Mouse (Mus musculus): ENCODE results near the gene Mdm2. TPM values are rescaled to one million over a fixed set of nuclear protein-coding genes. Genes with fewer than 3 reads are reported as not detected.

The Mdm2 gene
- total and polyA plus RNA-seq, 3 experiments: 35.3 to 601 (median 42.2) TPM

DNA sequence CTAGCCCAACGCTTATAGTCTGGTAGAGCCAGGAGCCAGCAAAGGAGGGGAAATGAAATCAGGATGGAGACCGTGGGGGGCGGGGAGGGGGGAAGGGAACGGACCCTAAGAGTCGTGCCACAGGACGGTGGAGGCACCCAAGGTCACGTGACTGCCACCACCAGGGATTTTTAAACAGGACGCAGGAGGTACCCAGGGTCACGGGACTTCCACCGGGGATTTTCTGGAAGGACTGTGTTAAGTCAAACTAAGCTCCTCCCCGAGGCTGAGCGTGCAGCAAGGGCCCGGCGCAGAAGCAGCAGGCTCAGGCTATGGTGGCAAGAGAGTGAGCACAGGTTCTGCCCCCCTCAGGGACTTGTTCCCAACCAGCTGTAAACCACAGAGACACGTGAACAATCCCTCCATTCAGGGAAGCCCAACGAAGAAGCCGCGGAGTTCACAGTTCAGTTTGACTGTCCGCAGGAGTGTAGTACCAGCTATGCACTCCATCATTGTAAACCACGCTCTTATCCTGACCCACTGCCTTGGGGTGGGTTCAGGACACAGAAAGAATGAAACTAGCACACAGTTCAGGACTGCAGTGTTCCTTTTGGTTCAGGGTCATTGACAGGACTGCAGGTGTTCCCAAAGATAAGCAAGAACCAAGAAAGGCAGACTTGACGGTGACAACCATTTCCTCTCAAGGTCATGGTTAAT, 70.5 kb downstream of the Mdm2 start:
- Histone ChIP-seq H3K4me1 (ENCODE audit: control insufficient read depth in 1 of 2, insufficient read depth in 2 of 2, low read length in 2 of 2) (no peaks in the 10 kb centered on the region), H3K27ac (ENCODE audit: control insufficient read depth, low read depth, low read length) (no peak overlapping the region), H3K36me3 (ENCODE audit: control insufficient read depth in 1 of 2, insufficient read depth in 2 of 2, low read length in 2 of 2) (no peaks in the 10 kb centered on the region), H3K9ac (ENCODE audit: control insufficient read depth, low read depth, low read length, poor library complexity, severe bottlenecking) (no peak overlapping the region), H3K27me3 (ENCODE audit: control insufficient read depth in 1 of 2, insufficient read depth in 2 of 2, low read length in 2 of 2) (no peaks in the 10 kb centered on the region), H3K79me2 (ENCODE audit: control insufficient read depth, insufficient read depth, low read length, poor library complexity) (no peaks in the 10 kb centered on the region), H3K4me3 (ENCODE audit: control insufficient read depth in 1 of 2, insufficient read depth in 1 of 2, low read depth in 2 of 2, low read length in 2 of 2) (no peak overlapping the region), H3K9me3 (replicated peaks; ENCODE audit: insufficient read depth, low read length) (no peaks in the 10 kb centered on the region)
- TF ChIP-seq POLR2AphosphoS5 (IDR thresholded peaks at IDR 0.05; ENCODE audit: borderline replicate concordance, low read depth, low read length) (no peak), ELF1 (IDR thresholded peaks at IDR 0.05; ENCODE audit: low read depth, low read length) (no peak), MXI1 (IDR thresholded peaks at IDR 0.05; ENCODE audit: low read depth, low read length) (no peak), USF2 (IDR thresholded peaks at IDR 0.05; ENCODE audit: borderline replicate concordance in 1 of 2, insufficient read depth in 1 of 2, low read depth in 1 of 2, low read length in 2 of 2) (no peak), HCFC1 (IDR thresholded peaks at IDR 0.05; ENCODE audit: low read depth, low read length) (no peak), MAFK (IDR thresholded peaks at IDR 0.05; ENCODE audit: borderline replicate concordance, low read depth, low read length) (no peak), ZC3H11A (IDR thresholded peaks at IDR 0.05; ENCODE audit: low read depth, low read length) (no peak), RAD21 (IDR thresholded peaks at IDR 0.05; ENCODE audit: low read depth, low read length) (no peak), ZNF384 (IDR thresholded peaks at IDR 0.05; ENCODE audit: low read depth, low read length) (no peak), TBP (IDR thresholded peaks at IDR 0.05; ENCODE audit: low read depth, low read length) (no peak), CTCF (IDR thresholded peaks at IDR 0.05 in 2 of 3, conservative IDR thresholded peaks at IDR 0.05 in 1 of 3; ENCODE audit: control insufficient read depth in 1 of 3, insufficient read depth in 1 of 3, low read depth in 2 of 3, low read length in 3 of 3, poor library complexity in 1 of 3, severe bottlenecking in 1 of 3) (no peak)
- DNase-seq (ENCODE audit: low read depth, low spot score): no peak

DNA sequence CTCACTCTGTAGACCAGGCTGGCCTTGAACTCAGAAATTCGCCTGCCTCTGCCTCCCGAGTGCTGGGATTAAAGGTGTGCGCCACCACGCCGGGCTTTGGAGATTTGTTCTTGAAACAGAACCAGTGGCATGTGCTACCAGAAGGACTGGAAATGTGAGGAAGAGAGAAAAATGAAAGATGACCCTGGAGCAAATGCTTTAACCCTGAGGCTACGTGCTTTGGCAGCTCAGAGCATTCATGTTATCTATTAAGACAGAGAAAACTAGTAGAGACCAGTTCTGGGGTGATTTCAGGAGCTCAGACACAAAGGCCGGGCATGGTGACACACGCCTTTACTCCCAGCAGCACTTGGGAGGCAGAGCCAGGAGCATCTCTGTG, 71.3 kb downstream of the Mdm2 start:
- no peaks in the 10 kb centered on the region for H3K36me3 ChIP-seq (ENCODE audit: control insufficient read depth in 1 of 2, insufficient read depth in 2 of 2, low read length in 2 of 2)
- H3K4me1 ChIP-seq (ENCODE audit: control insufficient read depth in 1 of 2, insufficient read depth in 2 of 2, low read length in 2 of 2): no peaks in the 10 kb centered on the region
- TF ChIP-seq CTCF (IDR thresholded peaks at IDR 0.05 in 2 of 3, conservative IDR thresholded peaks at IDR 0.05 in 1 of 3; ENCODE audit: control insufficient read depth in 1 of 3, insufficient read depth in 1 of 3, low read depth in 2 of 3, low read length in 3 of 3, poor library complexity in 1 of 3, severe bottlenecking in 1 of 3): no peak
- no peak for TF ChIP-seq HCFC1 (IDR thresholded peaks at IDR 0.05; ENCODE audit: low read depth, low read length)
- no peak for TF ChIP-seq ZMIZ1 (IDR thresholded peaks at IDR 0.05; ENCODE audit: low read depth, low read length)
- TF ChIP-seq POLR2AphosphoS5 (IDR thresholded peaks at IDR 0.05; ENCODE audit: borderline replicate concordance, low read depth, low read length): no peak
- TF ChIP-seq TCF12 (IDR thresholded peaks at IDR 0.05; ENCODE audit: low read depth, low read length): no peak
- no peak for TF ChIP-seq MYB (IDR thresholded peaks at IDR 0.05; ENCODE audit: low read depth, low read length)
- TF ChIP-seq RAD21 (IDR thresholded peaks at IDR 0.05; ENCODE audit: low read depth, low read length): no peak
- TF ChIP-seq ETS1 (IDR thresholded peaks at IDR 0.05; ENCODE audit: low read depth, low read length): no peak
- no peak for TF ChIP-seq ZC3H11A (IDR thresholded peaks at IDR 0.05; ENCODE audit: low read depth, low read length)
- no peak for TF ChIP-seq TBP (IDR thresholded peaks at IDR 0.05; ENCODE audit: low read depth, low read length)
- no peak for TF ChIP-seq BHLHE40 (IDR thresholded peaks at IDR 0.05; ENCODE audit: borderline replicate concordance, low read depth, low read length)
- TF ChIP-seq RCOR1 (IDR thresholded peaks at IDR 0.05; ENCODE audit: low read depth, low read length): no peak
- TF ChIP-seq SIN3A (IDR thresholded peaks at IDR 0.05; ENCODE audit: low read length): no peak
- TF ChIP-seq ZNF384 (IDR thresholded peaks at IDR 0.05; ENCODE audit: low read depth, low read length): no peak
- TF ChIP-seq SMC3 (IDR thresholded peaks at IDR 0.05; ENCODE audit: low read depth, low read length): no peak
- H3K4me3 ChIP-seq (ENCODE audit: control insufficient read depth in 1 of 2, insufficient read depth in 1 of 2, low read depth in 2 of 2, low read length in 2 of 2): no peak overlapping the region
- no peaks in the 10 kb centered on the region for H3K27me3 ChIP-seq (ENCODE audit: control insufficient read depth in 1 of 2, insufficient read depth in 2 of 2, low read length in 2 of 2)
- no peak for DNase-seq (ENCODE audit: low read depth, low spot score)
- H3K9me3 ChIP-seq (replicated peaks; ENCODE audit: insufficient read depth, low read length): no peaks in the 10 kb centered on the region
- H3K9ac ChIP-seq (ENCODE audit: control insufficient read depth, low read depth, low read length, poor library complexity, severe bottlenecking): no peak overlapping the region
- no peaks in the 10 kb centered on the region for H3K79me2 ChIP-seq (ENCODE audit: control insufficient read depth, insufficient read depth, low read length, poor library complexity)
- H3K27ac ChIP-seq (ENCODE audit: control insufficient read depth, low read depth, low read length): no peak overlapping the region
